Mouse (Mus musculus) gastrocnemius, postnatal 25 days (tissue): ENCODE measurements around the gene Rwdd2b. TPM values are rescaled to one million over a fixed set of nuclear protein-coding genes. Genes with fewer than 3 reads are reported as not detected.

ENCODE experiments used
- DNase-seq: peaks from one replicate; pipeline ENCODE4 v3.0.0; 2022
- long read RNA-seq, 2 experiments: library from polyadenylated mRNA; stranded (forward); transcript quantifications; one replicate each; pipeline ENCODE4 v2.0.0; 2021
- total RNA-seq, 2 experiments: library from RNA; stranded (reverse); gene quantifications; 1 replicate in 1 of 2; 2 replicates in 1 of 2; pipeline ENCODE4 v1.2.3; 2021

Gene Rwdd2b
- 1 to 10 TPM; 3.6 to 3.9 TPM for total RNA-seq
- long read RNA-seq, experiment 1, transcript Rwdd2b-201 (5 exons, 2,009 nt) = major isoform, 5 of 5 reads
- long read RNA-seq, experiment 1, partial matches to known transcripts = 0 of 5 reads
- long read RNA-seq, experiment 1, other reads (novel, unspliced or antisense) = 0 of 5 reads
- long read RNA-seq, experiment 2, partial matches to known transcripts = 0 of 2 reads
- long read RNA-seq, experiment 2, other reads (novel, unspliced or antisense) = 0 of 2 reads

- peak; percentile 90 for DNase-seq
Observed at GRCm38 (mm10) chr16:87440184-87440686, at the start of gene Rwdd2b. TSS of gene Rwdd2b (minus strand) at chr16:87440573.

GRCm38 (mm10) chr16:87488605-87489004 is 48.2 kb upstream of the Rwdd2b start:
- DNase-seq = no peak

GRCm38 (mm10) chr16:87486739-87487138 is 46.4 kb upstream of the Rwdd2b start:
- no peak for DNase-seq

- DNase-seq = no peak
Observed at GRCm38 (mm10) chr16:87484367-87484766, 44.0 kb upstream of the Rwdd2b start.

GRCm38 (mm10) chr16:87470579-87470978 is 30.2 kb upstream of the Rwdd2b start:
- DNase-seq = no peak

- DNase-seq = no peak
Observed at GRCm38 (mm10) chr16:87458752-87459151, 18.4 kb upstream of the Rwdd2b start.

- DNase-seq = no peak
Observed at GRCm38 (mm10) chr16:87455180-87455611, 14.8 kb upstream of the Rwdd2b start.

- DNase-seq = peak; percentile 91
Observed at GRCm38 (mm10) chr16:87454419-87455179, 14.2 kb upstream of the Rwdd2b start, which contains the start of gene Usp16. TSS of gene Usp16 (plus strand) at chr16:87454703.

- no peak for DNase-seq
Observed at GRCm38 (mm10) chr16:87453226-87453625, 12.9 kb upstream of the Rwdd2b start.

- no peak for DNase-seq
Observed at GRCm38 (mm10) chr16:87445528-87445927, 5.2 kb upstream of the Rwdd2b start.

GRCm38 (mm10) chr16:87445110-87445509 is 4.7 kb upstream of the Rwdd2b start:
- no peak for DNase-seq

GRCm38 (mm10) chr16:87444071-87444470 is 3.7 kb upstream of the Rwdd2b start:
- DNase-seq = no peak

- DNase-seq = no peak
Observed at GRCm38 (mm10) chr16:87443245-87443644, 2.9 kb upstream of the Rwdd2b start.

- no peak for DNase-seq
Observed at GRCm38 (mm10) chr16:87442291-87442690, 1.9 kb upstream of the Rwdd2b start.

- no peak for DNase-seq
Observed at GRCm38 (mm10) chr16:87441089-87441488, 716 bp upstream of the Rwdd2b start.

- DNase-seq = no peak
Observed at GRCm38 (mm10) chr16:87438697-87439096, 1.7 kb downstream of the Rwdd2b start.

GRCm38 (mm10) chr16:87437096-87437495 is 3.3 kb downstream of the Rwdd2b start:
- no peak for DNase-seq

- DNase-seq = no peak
Observed at GRCm38 (mm10) chr16:87435411-87436205, 4.8 kb downstream of the Rwdd2b start.

- no peak for DNase-seq
Observed at GRCm38 (mm10) chr16:87434946-87435345, 5.4 kb downstream of the Rwdd2b start.

- no peak for DNase-seq
Observed at GRCm38 (mm10) chr16:87434266-87434665, 6.1 kb downstream of the Rwdd2b start.

GRCm38 (mm10) chr16:87432033-87432814 is 8.1 kb downstream of the Rwdd2b start, which contains the start of gene Ltn1:
TSS of gene Ltn1 (minus strand) at chr16:87432612.
- peak; percentile 98 for DNase-seq

GRCm38 (mm10) chr16:87427516-87427915 is 12.9 kb downstream of the Rwdd2b start:
- no peak for DNase-seq
